Mouse (Mus musculus) adrenal gland, postnatal 10 days (tissue): ENCODE results near the gene Kiz. TPM values are rescaled to one million over a fixed set of nuclear protein-coding genes. Genes with fewer than 3 reads are reported as not detected.
A peak's percentile ranks its signal among the peaks of the same experiment; 100 is the strongest.

Experiments used
- DNase-seq: peaks from one replicate; pipeline ENCODE4 v3.0.0; 2021; ENCODE audit warnings: mixed read lengths
- total RNA-seq, 2 experiments: library from RNA; stranded (reverse); gene quantifications; 2 replicates each; pipeline ENCODE4 v1.2.3; 2021

Gene Kiz
- total RNA-seq, 2 experiments from 2014 or later = 37.6 to 43.8 TPM

GRCm38 (mm10) chr2:146982786-146983185 is 127.1 kb downstream of the Kiz start:
- DNase-seq = no peak

GRCm38 (mm10) chr2:146984831-146985230 is 129.2 kb downstream of the Kiz start:
- peak; percentile 14 for DNase-seq

GRCm38 (mm10) chr2:146985807-146986206 is 130.1 kb downstream of the Kiz start:
- DNase-seq = no peak

- DNase-seq = no peak
These were observed 130.8 kb downstream of the Kiz start for GRCm38 (mm10) chr2:146986429-146986828.

- no peak for DNase-seq
These were observed 151.6 kb downstream of the Kiz start for GRCm38 (mm10) chr2:147007265-147007664.

GRCm38 (mm10) chr2:147009084-147009483 is 153.4 kb downstream of the Kiz start:
- no peak for DNase-seq

GRCm38 (mm10) chr2:147010141-147010540 is 154.5 kb downstream of the Kiz start:
- no peak for DNase-seq

GRCm38 (mm10) chr2:147010952-147011351 is 155.3 kb downstream of the Kiz start:
- no peak for DNase-seq

GRCm38 (mm10) chr2:147011474-147012140 is 155.9 kb downstream of the Kiz start:
- peak; percentile 23 for DNase-seq

GRCm38 (mm10) chr2:147012141-147012622 is 156.5 kb downstream of the Kiz start:
- DNase-seq = peak; percentile 15

- DNase-seq = peak; percentile 96
These were observed 157.0 kb downstream of the Kiz start, which contains the start of gene Xrn2 for GRCm38 (mm10) chr2:147012623-147013184. Gene Xrn2, plus strand, starts transcription at chr2:147012996.

- peak; percentile 76 for DNase-seq
These were observed 157.7 kb downstream of the Kiz start for GRCm38 (mm10) chr2:147013194-147013969.

- DNase-seq = no peak
These were observed 158.6 kb downstream of the Kiz start for GRCm38 (mm10) chr2:147014101-147014886.

Other genes starting within 250 kb of the Kiz start
- 10 to 100 TPM; 54.7 to 64.9 TPM for gene Xrn2, start 157.1 kb downstream of the Kiz start, total RNA-seq
- gene Nkx2-4, start 229.6 kb downstream of the Kiz start, total RNA-seq = not detected